Mouse (Mus musculus) kidney, adult 2 months (tissue): ENCODE measurements around the gene Nrap.
A peak's percentile ranks its signal among the peaks of the same experiment; 100 is the strongest.

Source experiments
- CTCF ChIP-seq: fragments of 200-500 bp; conservative IDR thresholded peaks from 2 replicates; pipeline ENCODE4 v1.5.1; 2011; ENCODE audit warnings: low read depth, mild to moderate bottlenecking, control low read depth, low read length, moderate library complexity, mixed read lengths; ENCODE audit not compliant: insufficient read depth, insufficient read length
- POLR2A ChIP-seq: fragments of 200-500 bp; IDR thresholded peaks from one replicate; pipeline ENCODE4 v1.6.1; 2011; ENCODE audit warnings: low read depth, low read length, control low read depth

DNA sequence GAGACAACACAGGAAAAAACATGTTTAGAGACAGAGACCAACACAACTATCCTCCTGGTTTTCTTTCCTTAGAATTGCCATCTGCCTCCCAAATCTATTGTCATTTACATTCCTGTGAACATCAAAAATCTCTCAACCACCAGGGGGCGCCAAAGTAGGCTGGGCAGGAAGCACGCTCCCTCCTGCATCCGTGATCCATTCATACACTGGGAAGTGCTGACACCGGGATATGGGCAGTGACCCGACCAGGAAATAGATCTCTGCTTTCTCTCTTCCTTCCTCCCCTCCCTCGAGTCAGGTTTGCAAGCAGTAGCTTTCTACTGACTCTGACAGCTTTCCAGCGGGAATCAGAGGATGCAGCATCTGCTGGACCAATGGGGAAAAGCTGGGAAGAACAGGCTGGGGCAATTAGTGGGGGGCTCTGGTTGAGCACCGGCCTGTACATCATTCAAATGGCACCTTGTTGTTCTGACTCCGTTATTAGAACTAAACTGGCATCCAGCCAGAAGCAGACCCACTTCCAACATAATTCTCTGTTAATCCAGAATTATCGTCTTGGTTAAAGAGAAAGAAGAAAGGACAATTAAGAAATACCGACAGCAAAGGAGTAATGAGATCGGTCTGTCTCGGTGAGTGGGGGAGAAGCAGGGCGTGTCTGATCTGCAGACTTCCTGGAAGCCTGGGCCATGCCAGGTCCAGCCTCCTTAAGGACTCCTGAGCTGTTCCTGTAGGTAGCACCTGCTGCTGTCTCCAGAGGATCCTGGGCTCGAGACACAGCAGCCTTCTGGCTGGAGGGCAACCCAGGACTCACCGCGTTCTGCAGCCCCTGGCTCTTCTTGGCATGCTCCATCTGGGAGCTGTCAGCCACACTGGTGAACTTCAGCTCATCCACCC, 33.1 kb downstream of the Nrap start:
- TF ChIP-seq CTCF (peak; percentile 89), POLR2A (no peak)
